Mouse (Mus musculus) heart, embryonic 13.5 days (tissue): ENCODE results near the gene Gm28557. TPM values are rescaled to one million over a fixed set of nuclear protein-coding genes. Genes with fewer than 3 reads are reported as not detected.

Source experiments
- polyA plus RNA-seq: library from polyadenylated mRNA; unstranded; fragments of >200 nt; fragmentation: Nextera tagmentation; extraction: Ambion mirVana; gene quantifications from 2 replicates; pipeline ENCODE4 v1.2.1, GENCODE M21; 2015

The Gm28557 gene
- polyA plus RNA-seq, 1 experiment from 2014 or later: 1.2 TPM

Other genes starting within 250 kb of the Gm28557 start
- gene Gm10767, start 203.7 kb downstream of the Gm28557 start, polyA plus RNA-seq: 0.78 and 1.0 TPM in 2 replicates
- gene Zfp712, start 47.4 kb downstream of the Gm28557 start, polyA plus RNA-seq: 2.1 and 2.3 TPM in 2 replicates
- 2.8 and 3.0 TPM in 2 replicates for gene Zfp708, start 10.6 kb downstream of the Gm28557 start, polyA plus RNA-seq
- gene Rslcan18, start 7.7 kb upstream of the Gm28557 start, polyA plus RNA-seq: 0.11 and 0.60 TPM in 2 replicates
- 1.4 and 1.5 TPM in 2 replicates for gene Zfp759, start 13.1 kb upstream of the Gm28557 start, polyA plus RNA-seq
- gene Rsl1, start 64.6 kb upstream of the Gm28557 start, polyA plus RNA-seq: 4.6 and 6.1 TPM in 2 replicates
- gene Zfp455, start 85.9 kb upstream of the Gm28557 start, polyA plus RNA-seq: 0.94 and 1.2 TPM in 2 replicates
- gene Zfp458, start 169.9 kb upstream of the Gm28557 start, polyA plus RNA-seq: 0.84 and 1.4 TPM in 2 replicates
- gene Zfp457, start 197.9 kb upstream of the Gm28557 start, polyA plus RNA-seq: 0.74 and 1.2 TPM in 2 replicates
- gene Zfp595, start 224.0 kb upstream of the Gm28557 start, polyA plus RNA-seq: 1.6 TPM in 2 replicates